34 mouse cellular contexts compared by ENCODE assay signal in genomic region chr19:24034367-24034766, GRCm38 (mm10). TPM values are rescaled to one million over a fixed set of nuclear protein-coding genes. Genes with fewer than 3 reads are reported as not detected.
"Had no signal": no experiment of that assay in that cellular context is flagged by ENCODE, and none has a peak within 500 bp of the region (broad histone marks: within the 10 kb centered on the region; RNA-seq: fewer than 3 reads in every experiment).

No protein-coding gene starts in this region.

- H3K36me3 ChIP-seq: heart, embryonic 12.5 days; heart, embryonic 13.5 days; heart, embryonic 15.5 days; hindbrain, embryonic 10.5 days; hindbrain, embryonic 12.5 days; hindbrain, embryonic 13.5 days; hindbrain, embryonic 15.5 days; intestine, embryonic 15.5 days; kidney, embryonic 15.5 days had no signal

- H3K4me2 ChIP-seq: heart, embryonic 11.5 days; heart, embryonic 12.5 days; heart, embryonic 13.5 days; heart, embryonic 15.5 days; hindbrain, embryonic 12.5 days; hindbrain, embryonic 13.5 days; hindbrain, embryonic 14.5 days; hindbrain, embryonic 15.5 days; intestine, embryonic 15.5 days; kidney, embryonic 15.5 days had no signal

- H3K9me3 ChIP-seq: heart, embryonic 10.5 days; heart, embryonic 15.5 days; hindbrain, embryonic 10.5 days; hindbrain, embryonic 12.5 days; hindbrain, embryonic 13.5 days; hindbrain, embryonic 15.5 days; intestine, embryonic 15.5 days; kidney, embryonic 15.5 days had no signal

- H3K9ac ChIP-seq: heart, embryonic 12.5 days; heart, embryonic 13.5 days; heart, embryonic 15.5 days; hindbrain, embryonic 12.5 days; hindbrain, embryonic 13.5 days; hindbrain, embryonic 14.5 days; hindbrain, embryonic 15.5 days; intestine, embryonic 15.5 days; kidney, embryonic 15.5 days had no signal

- H3K27ac ChIP-seq: heart, embryonic 10.5 days; heart, embryonic 13.5 days; heart, embryonic 15.5 days; hindbrain, embryonic 10.5 days; hindbrain, embryonic 12.5 days; hindbrain, embryonic 13.5 days; hindbrain, embryonic 14.5 days; hindbrain, embryonic 15.5 days; hindbrain, postnatal 0 days; intestine, embryonic 15.5 days; kidney, embryonic 15.5 days; kidney, postnatal 0 days; layer of hippocampus, adult 2 months had no signal

- ATAC-seq: hindbrain, embryonic 16.5 days; hindbrain, postnatal 0 days; inflammation-experienced regulatory T-cells, adult 6 months; intestine, embryonic 15.5 days; intestine, embryonic 16.5 days; intestine, postnatal 0 days had no signal

- H3K27me3 ChIP-seq: heart, embryonic 15.5 days had no signal

- H3K4me3 ChIP-seq: heart, embryonic 10.5 days; heart, embryonic 12.5 days; heart, embryonic 13.5 days; heart, embryonic 15.5 days; hindbrain, embryonic 10.5 days; hindbrain, embryonic 12.5 days; hindbrain, embryonic 13.5 days; hindbrain, embryonic 15.5 days; intestine, embryonic 15.5 days; kidney, embryonic 15.5 days; layer of hippocampus, adult 2 months had no signal

- DNase-seq: heart, postnatal 14 days; heart, postnatal 36 days; heart, postnatal 4 days; kidney, adult 11 months; kidney, adult 18-20 months; kidney, adult 2 months; kidney, adult 8-10 months; kidney, adult 9 months; kidney, postnatal 10 days; kidney, postnatal 14 days; kidney, postnatal 25 days; kidney, postnatal 36 days; kidney, postnatal 4 days; layer of hippocampus, adult 9-11 months; layer of hippocampus, postnatal 36 days had no signal

RNA-seq across cellular contexts. Expression of gene Fam189a2, which starts 3.5 kb away (rescaled TPM):
- polyA plus RNA-seq: inflammation-experienced regulatory T-cells, adult 6 months had no signal
